Mouse (Mus musculus): Measurements from ENCODE around the gene Ifi27l2a.
"Not testable (repeated sequence)": the region's sequence is repeated elsewhere in the genome, so short reads cannot be mapped to it uniquely, and the experiment has no call there.

GRCm38 (mm10) chr12:103444261-103444660 lies 781 bp upstream of the Ifi27l2a start:
- not testable (repeated sequence) for TF ChIP-seq CTCF (IDR thresholded peaks at IDR 0.05; ENCODE audit: low read depth, low read length); POLR2A (IDR thresholded peaks at IDR 0.05; ENCODE audit: extremely low read depth, insufficient read depth, low read length)
